Mouse (Mus musculus) central nervous system, embryonic 11.5 days (tissue): ENCODE measurements around the gene Cypt14. TPM values are rescaled to one million over a fixed set of nuclear protein-coding genes. Genes with fewer than 3 reads are reported as not detected.

Experiments used
- polyA plus RNA-seq: library from polyadenylated mRNA; depleted of rRNA; stranded (reverse); fragments of >200 nt; gene quantifications from 2 replicates; pipeline ENCODE4 v1.2.3, GENCODE M21; 2012; rRNA removed

Cypt14 gene
- polyA plus RNA-seq = not detected in 2 replicates

GRCm38 (mm10) chrX:39863504-39863903 lies at the start of gene Cypt14:
Cypt14 (minus strand) TSS chrX:39863604.

